Mouse (Mus musculus): ENCODE measurements around the gene Abcg1. TPM values are rescaled to one million over a fixed set of nuclear protein-coding genes. Genes with fewer than 3 reads are reported as not detected.

The Abcg1 gene
- total and polyA plus RNA-seq, 2 experiments from 2014 or later = 9.6 to 11.3 TPM

DNA sequence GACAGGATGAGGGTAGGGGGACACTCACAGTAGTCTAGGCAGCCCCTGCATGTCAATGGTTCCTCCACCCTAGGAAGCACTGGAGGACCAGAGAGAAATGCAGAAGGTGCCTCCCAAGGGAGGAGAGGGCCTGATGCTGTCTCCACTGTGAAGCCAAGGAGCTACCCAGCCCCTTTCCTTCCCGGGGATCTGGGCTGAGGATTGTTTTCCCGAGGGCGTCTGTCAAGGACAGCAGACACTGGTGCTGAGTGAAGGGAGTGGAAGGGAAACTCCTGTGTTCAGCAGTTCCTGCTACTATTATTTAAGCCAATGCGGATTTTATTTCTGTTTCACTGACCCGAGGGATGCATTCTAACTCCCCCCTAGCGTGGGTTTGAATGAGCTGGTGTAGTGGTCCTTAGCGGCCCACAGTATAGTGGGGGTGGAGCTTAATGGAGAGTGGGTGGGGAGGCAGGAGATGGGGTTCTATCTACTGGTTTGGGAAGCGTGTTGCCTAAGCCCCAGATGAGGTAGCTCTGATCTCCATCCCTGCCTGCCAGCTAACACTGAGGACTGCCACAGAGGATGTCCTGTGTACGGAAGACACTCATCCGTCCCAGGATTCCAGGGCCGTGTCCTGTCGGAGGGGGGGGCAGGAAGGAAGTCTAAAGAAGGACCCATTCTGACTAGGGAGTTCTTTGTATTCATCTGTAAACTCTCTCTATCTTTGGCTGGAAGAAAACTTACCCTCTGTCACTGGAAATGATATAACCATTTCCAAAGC, 21.8 kb downstream of the Abcg1 start:
- Histone ChIP-seq H3K4me1 (ENCODE audit: control insufficient read depth, insufficient read depth) (peaks cover 46% of the 10 kb centered on the region), H3K9me3 (replicated peaks; ENCODE audit: control insufficient read depth, low read length) (no peaks in the 10 kb centered on the region), H3K27ac (ENCODE audit: low read depth) (peak overlapping the region; percentile 74), H3K4me3 (ENCODE audit: low read depth, low read length) (no peak overlapping the region), H3K36me3 (replicated peaks; ENCODE audit: control insufficient read depth, insufficient read depth, low read length) (no peaks in the 10 kb centered on the region), H3K4me2 (ENCODE audit: low read depth, low read length) (no peak overlapping the region), H3K27me3 (ENCODE audit: control insufficient read depth, insufficient read depth, low read length) (no peaks in the 10 kb centered on the region), H3K9ac (replicated peaks; ENCODE audit: low read depth, low read length) (no peak overlapping the region)
- no peak for TF ChIP-seq CTCF (IDR thresholded peaks at IDR 0.05; ENCODE audit: low read depth)
- peak; percentile 61; the same call in 1 of the 2 replicates for TF ChIP-seq EP300 (IDR thresholded peaks at IDR 0.05; ENCODE audit: low read depth)
- DNase-seq (ENCODE audit: low spot score) = no peak
- ATAC-seq (ENCODE audit: insufficient read depth, low read depth) = peak; percentile 73
- WGBS = 52% methylated on average over 12 of the region's 12 CpGs

DNA sequence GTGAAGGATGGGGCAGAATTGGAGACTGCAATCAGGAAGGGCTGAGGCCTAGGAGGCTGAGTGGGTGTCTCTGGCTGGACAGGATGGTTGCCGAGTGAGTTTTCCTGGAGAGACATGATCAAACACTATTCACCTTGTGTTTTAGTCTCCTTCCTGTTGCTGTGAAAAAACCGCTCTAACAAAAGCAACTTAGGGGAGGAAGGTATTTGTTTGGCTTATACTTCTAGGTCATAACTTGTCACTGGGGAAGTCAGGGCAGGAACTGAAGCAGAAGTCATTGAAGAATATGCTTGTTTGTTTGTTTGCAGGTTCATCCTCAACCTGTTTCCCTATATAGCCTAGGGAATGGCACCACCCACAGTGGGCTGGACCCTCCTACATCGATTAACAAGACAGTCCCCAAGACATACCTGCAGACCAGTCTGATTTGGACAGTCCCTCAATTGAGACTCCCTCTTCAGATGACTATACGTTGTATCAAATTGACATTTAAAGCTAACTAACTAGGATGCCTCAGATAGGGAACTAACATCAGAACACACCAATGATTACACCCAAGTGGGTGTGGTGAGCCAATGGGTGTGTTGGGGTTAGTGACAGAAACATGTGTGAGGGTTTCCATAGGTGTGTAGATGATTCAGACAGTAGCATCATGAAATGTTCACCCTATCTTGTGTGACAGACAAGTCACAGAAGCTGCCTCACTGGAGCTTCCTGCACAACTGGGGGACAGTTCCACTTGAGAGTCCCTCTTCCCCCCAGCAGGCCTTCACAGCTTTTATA, 25.0 kb downstream of the Abcg1 start:
- no peaks in the 10 kb centered on the region for H3K36me3 ChIP-seq (replicated peaks; ENCODE audit: control insufficient read depth, insufficient read depth, low read length)
- H3K4me1 ChIP-seq (ENCODE audit: control insufficient read depth, insufficient read depth) = peaks cover 20% of the 10 kb centered on the region
- ATAC-seq (ENCODE audit: insufficient read depth, low read depth) (no peak), DNase-seq (ENCODE audit: low spot score) (no peak)
- H3K27ac ChIP-seq (ENCODE audit: low read depth) = no peak overlapping the region; the same call in 1 of the 2 replicates
- no peak overlapping the region for H3K9ac ChIP-seq (replicated peaks; ENCODE audit: low read depth, low read length)
- H3K27me3 ChIP-seq (ENCODE audit: control insufficient read depth, insufficient read depth, low read length) = no peaks in the 10 kb centered on the region
- WGBS = 80% methylated on average over 4 of the region's 4 CpGs
- TF ChIP-seq CTCF (IDR thresholded peaks at IDR 0.05; ENCODE audit: low read depth) = no peak
- no peak for TF ChIP-seq EP300 (IDR thresholded peaks at IDR 0.05; ENCODE audit: low read depth)
- H3K9me3 ChIP-seq (replicated peaks; ENCODE audit: control insufficient read depth, low read length) = no peaks in the 10 kb centered on the region
- no peak overlapping the region for H3K4me2 ChIP-seq (ENCODE audit: low read depth, low read length)
- H3K4me3 ChIP-seq (ENCODE audit: low read depth, low read length) = no peak overlapping the region

GRCm38 (mm10) chr17:31085519-31085918, 28.0 kb downstream of the Abcg1 start:
- whole genome bisulfite sequencing = 73% methylated on average over 3 of the region's 3 CpGs
- no peak for TF ChIP-seq EP300 (IDR thresholded peaks at IDR 0.05; ENCODE audit: low read depth)
- TF ChIP-seq CTCF (IDR thresholded peaks at IDR 0.05; ENCODE audit: low read depth) = no peak
- no peak for ATAC-seq (ENCODE audit: insufficient read depth, low read depth)

DNA sequence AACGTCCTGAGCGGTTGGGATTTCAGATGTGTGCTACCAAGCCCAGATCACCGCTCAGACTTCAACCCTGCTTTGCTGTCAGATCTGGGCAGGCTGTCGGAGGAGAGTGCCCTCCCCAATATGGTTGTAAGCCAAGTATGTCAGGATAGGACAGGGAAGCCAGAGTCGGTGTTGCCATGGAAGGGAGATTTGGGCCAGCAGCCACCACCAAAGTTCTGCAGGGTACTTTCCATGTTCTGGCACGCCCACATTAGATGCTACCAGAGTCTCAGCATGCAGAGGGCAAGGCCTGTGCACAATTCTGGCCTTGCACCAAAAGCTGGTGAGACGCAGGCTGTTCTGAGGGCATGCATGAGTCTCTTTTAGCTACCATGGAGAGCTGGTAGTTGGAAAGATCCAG, 28.7 kb downstream of the Abcg1 start:
- Histone ChIP-seq H3K4me3 (ENCODE audit: low read depth, low read length) (no peak overlapping the region), H3K4me1 (ENCODE audit: control insufficient read depth, insufficient read depth) (peaks cover 17% of the 10 kb centered on the region), H3K27ac (ENCODE audit: low read depth) (no peak overlapping the region), H3K27me3 (ENCODE audit: control insufficient read depth, insufficient read depth, low read length) (no peaks in the 10 kb centered on the region), H3K4me2 (ENCODE audit: low read depth, low read length) (no peak overlapping the region), H3K9me3 (replicated peaks; ENCODE audit: control insufficient read depth, low read length) (no peaks in the 10 kb centered on the region), H3K9ac (replicated peaks; ENCODE audit: low read depth, low read length) (no peak overlapping the region), H3K36me3 (replicated peaks; ENCODE audit: control insufficient read depth, insufficient read depth, low read length) (no peaks in the 10 kb centered on the region)
- TF ChIP-seq CTCF (IDR thresholded peaks at IDR 0.05; ENCODE audit: low read depth) (no peak), EP300 (IDR thresholded peaks at IDR 0.05; ENCODE audit: low read depth) (no peak)
- DNase-seq (ENCODE audit: low spot score) = no peak
- WGBS = 76% methylated on average over 7 of the region's 7 CpGs
- no peak for ATAC-seq (ENCODE audit: insufficient read depth, low read depth)

More at GRCm38 (mm10) chr17:31085519-31085918, 28.0 kb downstream of the Abcg1 start:
- Histone ChIP-seq H3K4me1 (ENCODE audit: control insufficient read depth, insufficient read depth) (peaks cover 13% of the 10 kb centered on the region), H3K9me3 (replicated peaks; ENCODE audit: control insufficient read depth, low read length) (no peaks in the 10 kb centered on the region), H3K4me3 (ENCODE audit: low read depth, low read length) (no peak overlapping the region), H3K36me3 (replicated peaks; ENCODE audit: control insufficient read depth, insufficient read depth, low read length) (no peaks in the 10 kb centered on the region), H3K27me3 (ENCODE audit: control insufficient read depth, insufficient read depth, low read length) (no peaks in the 10 kb centered on the region), H3K9ac (replicated peaks; ENCODE audit: low read depth, low read length) (no peak overlapping the region), H3K4me2 (ENCODE audit: low read depth, low read length) (no peak overlapping the region), H3K27ac (ENCODE audit: low read depth) (no peak overlapping the region)
- DNase-seq (ENCODE audit: low spot score) = no peak

- H3K4me3 ChIP-seq (ENCODE audit: low read depth, low read length) = no peak overlapping the region
- H3K4me2 ChIP-seq (ENCODE audit: low read depth, low read length) = no peak overlapping the region
- peak overlapping the region; percentile 36 for H3K27ac ChIP-seq (ENCODE audit: low read depth)
- H3K9ac ChIP-seq (replicated peaks; ENCODE audit: low read depth, low read length) = no peak overlapping the region
- H3K36me3 ChIP-seq (replicated peaks; ENCODE audit: control insufficient read depth, insufficient read depth, low read length) = no peaks in the 10 kb centered on the region; the same call in 1 of the 2 replicates
- 56% methylated on average over 5 of the region's 5 CpGs for whole genome bisulfite sequencing
- peak; percentile 59 for ATAC-seq (ENCODE audit: insufficient read depth, low read depth)
- no peaks in the 10 kb centered on the region for H3K27me3 ChIP-seq (ENCODE audit: control insufficient read depth, insufficient read depth, low read length)
- no peak for DNase-seq (ENCODE audit: low spot score)
- no peaks in the 10 kb centered on the region for H3K9me3 ChIP-seq (replicated peaks; ENCODE audit: control insufficient read depth, low read length)
- H3K4me1 ChIP-seq (ENCODE audit: control insufficient read depth, insufficient read depth) = peaks cover 17% of the 10 kb centered on the region
- no peak for TF ChIP-seq CTCF (IDR thresholded peaks at IDR 0.05; ENCODE audit: low read depth)
Observed at GRCm38 (mm10) chr17:31088711-31089110, 31.2 kb downstream of the Abcg1 start.

Data from heart, postnatal 0 days (tissue).